Mouse (Mus musculus): ENCODE results near the gene Lingo1.

Gene Lingo1

DNA sequence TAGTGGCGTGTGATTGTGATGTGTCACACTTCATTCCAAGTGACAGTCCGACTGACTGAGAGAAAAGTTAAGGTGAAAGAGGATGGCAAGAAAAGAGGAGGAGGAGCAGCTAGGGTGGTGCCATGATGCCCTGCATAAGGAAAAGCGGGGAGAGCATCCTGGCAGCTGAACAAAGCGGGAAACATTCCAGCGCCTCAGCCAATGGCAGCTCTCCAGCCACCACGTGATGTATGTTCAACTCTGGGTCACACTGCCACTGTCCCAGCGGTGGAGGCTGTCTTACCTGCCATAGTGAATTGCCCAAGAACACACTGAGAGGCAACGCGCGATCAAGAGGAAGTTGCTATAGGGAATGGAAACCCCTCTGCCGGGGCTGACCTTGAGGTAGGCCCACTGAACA, 172.9 kb downstream of the Lingo1 start:
- Histone ChIP-seq H3K27me3 (ENCODE audit: insufficient read depth, low read length) (peaks cover 91% of the 10 kb centered on the region), H3K36me3 (ENCODE audit: insufficient read depth, low read length) (no peaks in the 10 kb centered on the region), H3K9me3 (ENCODE audit: low read length) (no peaks in the 10 kb centered on the region), H3K4me3 (replicated peaks; ENCODE audit: low read length) (no peak overlapping the region), H3K4me1 (replicated peaks; ENCODE audit: low read depth, low read length) (peaks cover 54% of the 10 kb centered on the region)
- no peak for TF ChIP-seq NANOG (IDR thresholded peaks at IDR 0.05; ENCODE audit: borderline replicate concordance, low read length)
- TF ChIP-seq CTCF (conservative IDR thresholded peaks at IDR 0.05; ENCODE audit: low read length): no peak
- TF ChIP-seq POU5F1 (IDR thresholded peaks at IDR 0.05; ENCODE audit: borderline replicate concordance, low read length): no peak

DNA sequence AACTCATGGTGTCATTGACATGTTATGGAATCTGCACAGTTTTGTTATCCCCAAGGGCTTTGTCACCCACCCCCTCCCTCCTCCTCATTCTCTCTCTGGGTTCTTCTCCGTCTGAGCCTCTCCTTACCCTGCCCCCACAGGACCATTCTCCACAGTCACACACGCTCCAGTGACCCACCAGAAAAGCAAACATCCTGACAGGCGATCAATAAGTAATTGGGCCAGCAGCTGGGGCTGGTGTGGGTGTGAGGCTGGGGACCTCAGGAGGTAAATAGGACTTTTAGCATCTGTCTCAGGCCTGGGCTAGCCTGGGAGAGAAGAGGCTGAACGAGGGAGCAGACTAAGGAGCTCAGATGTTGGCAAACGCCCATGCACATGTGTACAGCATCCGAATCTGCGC, 173.5 kb downstream of the Lingo1 start:
- no peaks in the 10 kb centered on the region for H3K9me3 ChIP-seq (ENCODE audit: low read length)
- H3K36me3 ChIP-seq (ENCODE audit: insufficient read depth, low read length): no peaks in the 10 kb centered on the region
- TF ChIP-seq POU5F1 (IDR thresholded peaks at IDR 0.05; ENCODE audit: borderline replicate concordance, low read length): no peak
- no peak for TF ChIP-seq NANOG (IDR thresholded peaks at IDR 0.05; ENCODE audit: borderline replicate concordance, low read length)
- H3K4me1 ChIP-seq (replicated peaks; ENCODE audit: low read depth, low read length): peaks cover 57% of the 10 kb centered on the region
- H3K27me3 ChIP-seq (ENCODE audit: insufficient read depth, low read length): peaks cover 88% of the 10 kb centered on the region
- H3K4me3 ChIP-seq (replicated peaks; ENCODE audit: low read length): no peak overlapping the region

GRCm38 (mm10) chr9:56620512-56621371, 175.5 kb downstream of the Lingo1 start:
- Histone ChIP-seq H3K9me3 (ENCODE audit: low read length) (no peaks in the 10 kb centered on the region), H3K36me3 (ENCODE audit: insufficient read depth, low read length) (no peaks in the 10 kb centered on the region), H3K4me3 (replicated peaks; ENCODE audit: low read length) (peak overlapping the region; percentile 72), H3K27me3 (ENCODE audit: insufficient read depth, low read length) (peaks cover 85% of the 10 kb centered on the region), H3K4me1 (replicated peaks; ENCODE audit: low read depth, low read length) (peaks cover 57% of the 10 kb centered on the region)
- TF ChIP-seq NANOG (IDR thresholded peaks at IDR 0.05; ENCODE audit: borderline replicate concordance, low read length): no peak
- peak; percentile 37 for TF ChIP-seq CTCF (conservative IDR thresholded peaks at IDR 0.05; ENCODE audit: low read length)

DNA sequence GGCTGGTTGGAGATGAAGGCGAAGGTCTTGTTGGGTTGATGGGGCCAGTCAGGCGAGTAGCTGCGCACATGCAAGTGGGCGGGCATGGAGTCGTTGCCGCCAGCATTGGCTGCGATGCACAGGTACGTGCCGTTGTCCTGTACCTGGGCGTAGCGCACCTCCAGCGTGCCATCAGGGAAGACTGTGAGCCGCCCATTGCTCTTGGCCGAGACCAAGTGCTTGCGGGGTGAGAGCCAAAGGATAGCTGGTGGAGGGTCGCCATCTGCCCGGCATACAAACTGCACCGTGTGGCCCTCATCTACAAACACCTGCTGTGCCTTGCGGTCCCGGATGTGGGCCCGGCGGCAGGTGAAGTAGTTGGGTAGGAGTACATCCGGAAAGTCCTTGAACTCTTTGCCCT, 176.6 kb downstream of the Lingo1 start:
- peaks cover 85% of the 10 kb centered on the region for H3K27me3 ChIP-seq (ENCODE audit: insufficient read depth, low read length)
- H3K4me1 ChIP-seq (replicated peaks; ENCODE audit: low read depth, low read length): peaks cover 52% of the 10 kb centered on the region
- TF ChIP-seq NANOG (IDR thresholded peaks at IDR 0.05; ENCODE audit: borderline replicate concordance, low read length) (no peak), POU5F1 (IDR thresholded peaks at IDR 0.05; ENCODE audit: borderline replicate concordance, low read length) (no peak), CTCF (conservative IDR thresholded peaks at IDR 0.05; ENCODE audit: low read length) (no peak)
- H3K36me3 ChIP-seq (ENCODE audit: insufficient read depth, low read length): no peaks in the 10 kb centered on the region
- H3K9me3 ChIP-seq (ENCODE audit: low read length): no peaks in the 10 kb centered on the region
- H3K4me3 ChIP-seq (replicated peaks; ENCODE audit: low read length): peak overlapping the region; percentile 72

DNA sequence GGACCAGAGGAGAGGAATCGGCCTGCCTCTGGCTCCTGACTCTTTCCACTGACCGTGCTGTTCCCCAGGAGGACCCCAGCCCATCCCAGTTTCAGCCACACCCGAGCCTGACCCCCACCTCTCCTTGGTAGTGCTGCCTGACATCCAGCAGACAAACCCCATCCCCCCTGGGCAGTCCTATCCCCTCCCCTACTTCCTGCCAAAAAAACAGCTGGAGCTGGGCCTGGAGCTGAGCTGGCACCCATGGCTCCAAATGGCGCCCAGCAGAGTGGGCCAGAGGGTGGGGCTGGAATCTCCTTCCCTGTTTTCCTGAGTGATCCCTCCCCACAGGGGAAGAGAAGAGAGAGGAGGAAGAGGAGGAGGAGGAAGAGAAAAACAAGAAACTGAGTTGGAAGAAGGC, 177.6 kb downstream of the Lingo1 start:
- H3K9me3 ChIP-seq (ENCODE audit: low read length): no peaks in the 10 kb centered on the region
- H3K4me3 ChIP-seq (replicated peaks; ENCODE audit: low read length): no peak overlapping the region
- H3K27me3 ChIP-seq (ENCODE audit: insufficient read depth, low read length): peaks cover 75% of the 10 kb centered on the region
- no peaks in the 10 kb centered on the region for H3K36me3 ChIP-seq (ENCODE audit: insufficient read depth, low read length)
- peaks cover 41% of the 10 kb centered on the region for H3K4me1 ChIP-seq (replicated peaks; ENCODE audit: low read depth, low read length)
- no peak for TF ChIP-seq NANOG (IDR thresholded peaks at IDR 0.05; ENCODE audit: borderline replicate concordance, low read length)
- TF ChIP-seq CTCF (conservative IDR thresholded peaks at IDR 0.05; ENCODE audit: low read length): no peak
- TF ChIP-seq POU5F1 (IDR thresholded peaks at IDR 0.05; ENCODE audit: borderline replicate concordance, low read length): no peak

- Histone ChIP-seq H3K4me3 (replicated peaks; ENCODE audit: low read length) (no peak overlapping the region), H3K36me3 (ENCODE audit: insufficient read depth, low read length) (no peaks in the 10 kb centered on the region), H3K27me3 (ENCODE audit: insufficient read depth, low read length) (peaks cover 57% of the 10 kb centered on the region), H3K9me3 (ENCODE audit: low read length) (no peaks in the 10 kb centered on the region), H3K4me1 (replicated peaks; ENCODE audit: low read depth, low read length) (peaks cover 44% of the 10 kb centered on the region)
- TF ChIP-seq NANOG (IDR thresholded peaks at IDR 0.05; ENCODE audit: borderline replicate concordance, low read length): no peak
- no peak for TF ChIP-seq POU5F1 (IDR thresholded peaks at IDR 0.05; ENCODE audit: borderline replicate concordance, low read length)
- no peak for TF ChIP-seq CTCF (conservative IDR thresholded peaks at IDR 0.05; ENCODE audit: low read length)
Measured at GRCm38 (mm10) chr9:56616061-56616460, 180.2 kb downstream of the Lingo1 start.

DNA sequence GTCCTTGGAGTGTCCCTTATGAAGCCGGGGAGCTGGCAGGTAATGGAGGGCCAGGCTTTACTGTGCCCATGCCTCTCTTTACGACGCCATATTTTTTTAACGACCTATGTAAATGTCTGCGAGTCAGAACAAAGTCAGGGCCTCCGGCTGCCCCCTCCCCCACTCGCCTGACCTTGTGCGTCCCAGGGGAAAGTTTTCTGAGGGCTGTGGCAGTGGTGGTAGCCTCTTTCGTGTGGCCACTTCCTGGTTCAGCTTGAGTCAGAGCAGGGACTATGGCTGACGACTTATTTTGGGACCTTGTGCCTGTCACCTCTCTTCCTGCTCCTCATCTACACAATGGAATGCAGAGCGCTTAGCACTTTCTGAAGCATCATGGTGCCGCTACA, 183.5 kb downstream of the Lingo1 start:
- Histone ChIP-seq H3K27me3 (ENCODE audit: insufficient read depth, low read length) (peaks cover 49% of the 10 kb centered on the region), H3K4me3 (replicated peaks; ENCODE audit: low read length) (no peak overlapping the region), H3K9me3 (ENCODE audit: low read length) (no peaks in the 10 kb centered on the region), H3K4me1 (replicated peaks; ENCODE audit: low read depth, low read length) (peaks cover 33% of the 10 kb centered on the region), H3K36me3 (ENCODE audit: insufficient read depth, low read length) (no peaks in the 10 kb centered on the region)
- no peak for TF ChIP-seq POU5F1 (IDR thresholded peaks at IDR 0.05; ENCODE audit: borderline replicate concordance, low read length)
- TF ChIP-seq CTCF (conservative IDR thresholded peaks at IDR 0.05; ENCODE audit: low read length): no peak
- TF ChIP-seq NANOG (IDR thresholded peaks at IDR 0.05; ENCODE audit: borderline replicate concordance, low read length): no peak

DNA sequence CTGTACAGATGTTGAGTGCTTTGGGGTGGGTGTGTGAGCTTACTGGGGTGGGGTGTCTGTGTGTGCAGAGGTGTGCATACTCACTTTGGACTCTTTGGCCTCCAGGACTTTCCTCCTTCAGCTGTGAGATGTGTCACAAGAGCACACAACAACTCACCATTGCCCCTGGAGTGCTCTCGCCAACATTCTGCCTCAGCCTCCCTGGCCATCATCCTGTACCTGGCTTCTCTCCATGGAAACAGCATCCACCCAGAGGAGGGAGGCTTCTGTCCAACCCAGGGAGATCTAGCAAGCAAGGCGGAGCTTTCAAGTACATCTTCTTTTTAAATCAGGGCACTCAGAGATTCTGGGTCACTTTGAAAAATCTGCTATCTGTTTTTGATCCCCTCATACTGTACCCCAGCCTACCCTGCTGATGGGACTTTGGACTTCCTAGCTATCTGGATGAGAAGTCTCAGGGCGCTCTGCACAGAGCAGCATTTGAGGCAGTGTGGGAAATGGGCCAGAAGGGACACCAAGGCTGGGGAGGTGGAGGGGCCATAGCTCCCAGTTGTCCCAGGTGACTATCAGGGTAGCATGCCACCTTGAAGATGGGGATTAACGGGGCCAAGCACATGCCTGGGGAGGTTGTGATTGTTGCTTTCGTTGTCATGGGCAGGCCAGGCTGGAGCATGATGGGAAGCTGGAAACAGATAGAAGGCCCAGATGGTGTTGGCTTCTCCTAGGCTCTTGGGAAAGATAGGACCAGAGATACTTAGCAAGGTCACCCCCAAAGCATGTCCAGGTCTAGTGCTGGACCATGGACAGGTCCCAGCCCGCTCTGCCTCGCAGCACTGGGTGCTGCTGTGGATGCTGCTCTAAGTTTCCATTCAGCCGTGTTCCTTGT, 184.1 kb downstream of the Lingo1 start:
- peaks cover 39% of the 10 kb centered on the region for H3K4me1 ChIP-seq (replicated peaks; ENCODE audit: low read depth, low read length)
- no peaks in the 10 kb centered on the region for H3K9me3 ChIP-seq (ENCODE audit: low read length)
- no peak overlapping the region for H3K4me3 ChIP-seq (replicated peaks; ENCODE audit: low read length)
- H3K27me3 ChIP-seq (ENCODE audit: insufficient read depth, low read length): peaks cover 47% of the 10 kb centered on the region
- no peaks in the 10 kb centered on the region for H3K36me3 ChIP-seq (ENCODE audit: insufficient read depth, low read length)
- TF ChIP-seq POU5F1 (IDR thresholded peaks at IDR 0.05; ENCODE audit: borderline replicate concordance, low read length) (no peak), NANOG (IDR thresholded peaks at IDR 0.05; ENCODE audit: borderline replicate concordance, low read length) (no peak), CTCF (conservative IDR thresholded peaks at IDR 0.05; ENCODE audit: low read length) (no peak)

All from E14TG2a.4 (cell line).